Mouse (Mus musculus) ES-E14 (cell line): ENCODE measurements around the gene Mapt.

ENCODE experiments used
- HCFC1 ChIP-seq: IDR thresholded peaks from 2 replicates; pipeline ENCODE4 v1.6.1; 2012; ENCODE audit warnings: low read length, inconsistent platforms, borderline replicate concordance; ENCODE audit not compliant: insufficient read depth
- MAFK ChIP-seq: IDR thresholded peaks from 2 replicates; pipeline ENCODE4 v1.6.1; 2014; ENCODE audit warnings: mild to moderate bottlenecking, low read depth, low read length, inconsistent platforms; ENCODE audit not compliant: insufficient read depth
- ZC3H11A ChIP-seq: IDR thresholded peaks from 2 replicates; pipeline ENCODE4 v1.6.1; 2012; ENCODE audit warnings: low read depth, mild to moderate bottlenecking, inconsistent platforms, low read length, borderline replicate concordance

DNA sequence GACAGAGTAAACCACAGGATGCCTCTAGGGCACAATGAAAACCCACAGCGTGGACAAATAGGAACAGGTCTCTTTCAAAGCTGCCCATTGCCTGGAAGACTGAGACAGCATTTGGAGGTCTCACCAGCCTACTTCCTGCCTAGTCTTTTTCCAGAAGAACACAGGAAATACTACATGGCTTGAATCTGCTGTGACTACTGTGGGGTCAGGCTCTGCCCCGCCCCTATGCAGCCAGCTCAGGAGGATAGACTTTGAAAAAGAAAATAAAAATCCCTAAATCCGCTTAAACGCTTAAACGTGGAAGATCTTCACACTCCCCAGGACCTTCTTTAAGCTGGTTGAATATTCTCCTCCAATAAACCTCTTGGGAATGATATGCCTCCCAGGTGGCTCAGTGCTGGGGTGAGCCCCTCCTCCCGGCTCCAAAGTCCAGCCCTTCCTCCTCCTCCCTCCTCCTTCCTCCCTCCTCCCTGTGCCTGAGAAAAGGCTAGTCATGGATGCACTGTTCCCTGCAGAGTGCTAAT, 15.0 kb downstream of the Mapt start:
- TF ChIP-seq ZC3H11A (no peak), HCFC1 (no peak), MAFK (no peak)
